Mouse (Mus musculus): ENCODE data around the gene Ctbp2.

Gene Ctbp2

DNA sequence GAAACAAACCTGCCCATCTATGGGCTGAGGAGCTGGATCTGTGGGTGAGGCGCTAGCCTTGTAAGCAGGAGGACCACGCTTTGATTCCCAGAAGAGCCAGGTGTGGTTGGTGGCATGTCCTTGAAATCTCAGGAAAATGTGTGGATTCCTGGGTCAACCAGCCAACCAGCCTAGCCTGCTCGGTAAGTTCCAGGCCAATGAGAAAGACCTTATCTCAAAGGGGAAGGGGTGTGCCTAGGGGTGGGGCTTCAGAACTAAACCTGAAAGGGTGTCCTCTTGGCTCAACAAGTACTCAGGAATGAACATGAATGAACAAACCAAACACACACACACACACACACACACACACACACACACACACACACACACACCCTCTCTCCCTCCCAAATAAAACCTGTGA lies 82.4 kb downstream of the Ctbp2 start:
- no peak for DNase-seq (ENCODE audit: low spot score in 2 of 2)

DNA sequence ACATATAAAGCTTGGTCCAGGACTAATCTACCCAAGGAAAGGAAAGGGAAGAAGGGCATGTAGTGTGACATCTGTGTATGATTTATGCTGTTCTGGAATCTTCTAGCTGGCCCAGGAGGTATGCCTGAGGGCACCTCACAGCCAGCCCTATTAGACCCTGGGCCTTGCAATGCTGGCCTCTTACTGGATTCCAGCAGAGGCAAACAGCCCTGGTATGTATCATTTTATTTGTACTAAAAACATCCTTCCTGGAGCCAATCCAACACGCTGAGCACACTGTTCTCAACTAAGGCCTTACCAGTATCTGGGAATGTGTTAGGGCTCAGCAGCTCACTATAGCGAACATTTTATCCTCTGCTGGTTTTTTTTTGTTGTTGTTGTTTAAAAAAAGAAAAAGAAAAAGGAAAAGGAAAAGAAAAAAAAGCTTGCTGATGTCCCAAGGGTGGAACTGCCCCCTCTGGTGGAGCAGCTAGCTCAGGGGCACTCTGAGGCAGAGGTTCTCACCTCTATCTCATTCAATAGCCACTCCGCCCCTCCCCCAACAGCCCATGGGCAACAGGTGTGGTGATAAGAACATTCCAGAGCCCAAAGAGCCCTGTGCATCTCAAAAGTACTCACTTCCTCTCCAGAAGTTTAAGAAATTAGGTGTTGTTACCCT lies 83.3 kb downstream of the Ctbp2 start:
- DNase-seq (ENCODE audit: low spot score in 2 of 2) = no peak

- DNase-seq (ENCODE audit: low spot score in 2 of 2) = no peak
Measured at GRCm38 (mm10) chr7:133039556-133040255, 84.4 kb downstream of the Ctbp2 start.

- DNase-seq (ENCODE audit: low spot score in 2 of 2) = no peak
Measured at GRCm38 (mm10) chr7:133037618-133038017, 86.5 kb downstream of the Ctbp2 start.

DNA sequence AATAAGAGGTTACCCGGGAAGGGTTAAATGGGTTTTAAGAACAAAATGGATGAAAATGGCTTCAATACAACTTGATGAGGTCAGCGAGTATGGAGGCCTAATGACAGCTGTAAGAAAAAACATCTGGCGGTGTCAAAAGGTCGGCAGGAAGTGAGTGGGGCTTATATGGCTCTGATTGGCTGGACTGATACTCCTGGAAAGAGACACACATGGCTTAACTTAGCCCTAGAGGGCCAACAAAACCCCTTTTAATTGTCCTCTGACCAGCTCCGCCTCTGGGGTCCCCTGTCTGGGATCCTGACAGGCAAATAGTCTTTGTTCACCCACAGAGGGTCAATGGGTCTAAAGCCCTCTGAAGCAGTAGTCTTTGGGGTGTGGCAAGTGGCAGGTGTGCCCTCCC lies 86.9 kb downstream of the Ctbp2 start:
- DNase-seq (ENCODE audit: low spot score in 2 of 2) = no peak

DNA sequence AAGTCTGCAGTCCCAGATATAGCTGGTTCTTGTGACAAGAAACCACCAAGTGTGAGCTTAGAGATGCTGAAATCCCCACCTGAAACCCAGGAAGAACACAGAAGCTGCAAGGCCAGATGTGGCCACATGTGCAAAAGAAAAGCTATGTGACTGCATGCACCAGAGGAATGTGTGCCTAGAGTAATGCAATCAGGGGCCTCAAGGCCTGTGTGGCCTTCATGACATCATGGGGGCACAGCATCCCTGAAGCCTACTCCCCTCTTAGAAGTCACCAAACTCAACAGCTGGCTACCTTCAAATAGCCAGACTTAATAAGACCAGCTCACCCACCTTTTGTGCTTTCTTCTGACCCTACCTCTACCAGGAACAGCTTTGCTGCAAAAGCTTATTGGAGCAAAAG lies 88.3 kb downstream of the Ctbp2 start:
- DNase-seq (ENCODE audit: low spot score in 2 of 2) = no peak

DNA sequence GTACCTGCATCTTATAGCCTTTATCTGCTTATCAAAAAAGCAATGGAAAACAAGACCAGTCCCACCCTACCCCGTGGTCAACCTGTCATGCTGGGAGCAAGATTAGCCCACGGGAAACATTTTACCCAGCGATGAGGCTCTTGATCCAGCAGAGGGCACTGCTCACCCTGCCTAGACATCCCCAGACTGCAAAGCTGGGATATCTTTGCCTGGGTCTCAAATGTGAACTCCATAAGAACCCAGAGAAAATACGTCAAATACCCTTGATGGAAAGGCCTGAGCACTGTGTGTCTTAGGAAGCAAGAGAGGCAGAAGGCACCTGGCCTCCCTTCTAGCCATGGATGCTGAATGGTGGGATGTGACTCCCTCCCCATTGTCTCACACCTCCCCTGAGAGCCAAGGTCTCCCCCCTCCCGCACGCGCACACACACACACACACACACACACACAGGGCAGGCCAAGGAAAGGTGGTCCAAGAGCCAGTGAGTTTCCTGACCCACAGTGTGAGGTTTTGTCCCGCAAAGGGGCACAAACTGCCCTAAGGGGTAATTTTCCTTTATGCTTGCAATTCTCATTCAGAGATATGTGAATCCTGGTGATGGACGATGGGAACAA lies 91.5 kb downstream of the Ctbp2 start:
- no peak for DNase-seq (ENCODE audit: low spot score in 2 of 2)

DNA sequence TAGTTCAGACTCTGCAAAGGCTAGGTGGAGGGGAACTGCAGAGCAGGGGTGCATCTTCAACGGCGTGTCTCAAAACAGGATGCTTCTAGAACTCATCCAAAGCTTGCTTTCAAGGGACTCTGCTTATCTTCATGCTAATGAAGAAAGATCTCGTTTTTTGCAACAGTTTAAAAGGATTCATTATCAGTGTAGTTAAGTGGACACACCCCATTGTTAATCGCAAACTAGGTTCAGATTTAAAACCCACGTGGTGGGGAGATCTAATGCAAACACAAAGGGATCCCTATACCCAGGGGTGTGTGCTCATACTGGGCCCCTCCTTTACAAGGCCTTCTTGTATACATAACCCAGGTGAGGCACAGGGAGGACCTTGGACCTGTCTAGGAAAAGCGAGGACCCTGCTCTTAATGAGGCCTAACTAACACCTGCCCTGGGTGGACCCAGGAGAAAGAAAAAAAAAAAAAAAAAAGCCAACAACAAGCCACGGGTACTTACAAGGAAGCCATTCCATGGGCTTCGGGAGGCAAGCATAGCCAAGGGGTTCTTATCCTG lies 94.6 kb downstream of the Ctbp2 start:
- DNase-seq (ENCODE audit: low spot score in 2 of 2) = no peak

DNA sequence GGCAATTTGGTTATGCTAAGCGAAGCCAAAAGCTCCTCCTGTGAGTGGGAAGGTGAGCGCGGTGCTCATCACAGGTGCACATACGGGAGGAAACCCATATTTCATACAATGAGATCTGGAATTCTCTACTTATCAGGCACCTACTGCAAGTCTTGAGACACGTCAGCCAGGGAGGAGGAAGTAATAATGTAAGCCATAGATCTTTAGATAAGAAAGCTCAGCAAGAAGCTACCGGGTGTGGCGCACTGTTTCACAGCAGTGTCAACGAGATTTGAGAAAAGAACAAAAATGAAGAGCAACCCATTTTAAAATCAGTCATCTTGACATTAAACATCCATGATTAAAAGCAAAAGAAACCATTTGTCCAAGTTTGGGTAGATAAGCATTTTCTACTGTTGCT lies 95.2 kb downstream of the Ctbp2 start:
- no peak for DNase-seq (ENCODE audit: low spot score in 2 of 2)

GRCm38 (mm10) chr7:133027930-133028329 lies 96.2 kb downstream of the Ctbp2 start:
- DNase-seq (ENCODE audit: low spot score in 2 of 2) = no peak

GRCm38 (mm10) chr7:133024694-133025093 lies 99.5 kb downstream of the Ctbp2 start:
- DNase-seq (ENCODE audit: low spot score in 2 of 2) = no peak

DNA sequence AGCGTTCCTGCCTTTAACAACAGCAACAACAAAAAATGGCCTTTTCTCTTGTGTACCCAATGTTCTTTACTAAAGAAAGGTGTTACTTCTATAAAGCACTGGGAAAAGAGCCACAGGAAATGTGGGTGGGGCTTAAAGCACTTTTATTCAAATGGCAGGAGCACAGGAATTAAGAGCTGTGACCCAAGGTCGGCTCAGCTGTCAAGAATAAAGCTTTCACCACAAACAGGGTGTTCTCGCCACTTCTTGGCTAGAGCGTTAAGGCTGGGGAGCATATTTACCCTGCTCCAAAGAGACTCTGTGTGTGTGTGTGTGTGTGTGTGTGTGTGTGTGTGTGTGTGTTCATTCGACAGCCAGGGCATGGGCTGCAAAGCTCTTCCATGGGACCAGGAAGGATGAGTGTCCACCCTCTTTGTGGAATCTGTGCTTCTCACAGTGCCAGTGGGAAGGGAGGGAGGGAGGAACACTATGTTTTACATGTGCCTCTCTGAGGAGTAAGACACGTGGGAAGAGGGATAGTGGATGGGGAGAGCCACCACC lies 104.6 kb downstream of the Ctbp2 start:
- no peak for DNase-seq (ENCODE audit: low spot score in 2 of 2)

GRCm38 (mm10) chr7:133018961-133019360 lies 105.2 kb downstream of the Ctbp2 start:
- DNase-seq (ENCODE audit: low spot score in 2 of 2) = no peak

DNA sequence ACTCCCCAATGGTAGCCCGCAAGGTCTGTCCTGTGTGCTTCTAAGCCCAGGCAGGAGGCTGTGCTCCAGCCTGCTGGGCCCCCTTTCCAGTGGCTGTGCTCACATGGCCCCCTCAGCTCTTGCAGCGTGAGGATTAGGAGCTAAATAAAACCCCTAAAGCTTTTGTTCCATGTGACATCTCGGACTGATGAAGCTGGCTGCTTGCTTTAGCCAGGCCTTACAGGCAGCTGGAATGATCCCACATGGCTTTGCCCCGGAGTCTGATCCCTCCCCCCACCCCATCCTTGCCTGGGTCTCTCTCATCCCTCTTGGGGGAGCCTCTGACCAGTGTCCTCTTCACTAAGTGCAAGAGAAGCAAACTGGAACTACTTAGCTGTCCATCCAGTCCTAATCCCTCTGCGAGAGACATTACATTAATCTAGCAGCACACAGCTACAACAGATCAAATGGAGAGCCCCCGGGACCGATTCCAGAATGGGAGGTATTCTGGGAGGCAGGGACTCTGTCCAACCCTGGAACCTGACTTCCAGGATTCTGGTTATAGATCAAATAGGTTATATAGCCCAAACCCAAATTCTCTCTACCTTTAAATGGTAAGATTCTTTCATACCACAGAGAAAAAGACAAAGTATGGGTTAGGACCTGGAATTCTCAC lies 108.6 kb downstream of the Ctbp2 start:
- no peak for DNase-seq (ENCODE audit: low spot score in 2 of 2)

- no peak for DNase-seq (ENCODE audit: low spot score in 2 of 2)
Measured at GRCm38 (mm10) chr7:133014631-133015030, 109.5 kb downstream of the Ctbp2 start.

- DNase-seq (ENCODE audit: low spot score in 2 of 2) = no peak
Measured at GRCm38 (mm10) chr7:133013923-133014322, 110.2 kb downstream of the Ctbp2 start.

GRCm38 (mm10) chr7:133012637-133013366 lies 111.4 kb downstream of the Ctbp2 start:
- no peak for DNase-seq (ENCODE audit: low spot score in 2 of 2)

DNA sequence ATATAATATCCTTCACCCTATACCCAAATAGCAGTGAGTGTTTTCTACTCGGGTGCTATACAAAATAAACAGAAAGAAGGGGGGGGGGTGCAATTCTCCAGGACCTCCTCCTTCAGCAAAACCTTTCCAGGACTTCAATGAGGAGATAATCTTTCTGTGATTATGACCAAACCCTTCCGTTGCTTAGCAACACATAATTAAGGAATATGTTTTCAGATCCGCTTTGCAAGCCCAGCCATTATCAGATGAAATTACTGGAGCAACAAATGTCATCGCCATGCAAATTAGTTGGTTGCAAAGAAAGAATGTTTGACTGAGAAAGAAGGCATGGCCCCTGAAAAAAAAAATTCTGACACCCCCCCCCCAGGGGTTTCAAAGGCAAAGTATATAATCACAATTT lies 112.5 kb downstream of the Ctbp2 start:
- DNase-seq (ENCODE audit: low spot score in 2 of 2) = no peak

DNA sequence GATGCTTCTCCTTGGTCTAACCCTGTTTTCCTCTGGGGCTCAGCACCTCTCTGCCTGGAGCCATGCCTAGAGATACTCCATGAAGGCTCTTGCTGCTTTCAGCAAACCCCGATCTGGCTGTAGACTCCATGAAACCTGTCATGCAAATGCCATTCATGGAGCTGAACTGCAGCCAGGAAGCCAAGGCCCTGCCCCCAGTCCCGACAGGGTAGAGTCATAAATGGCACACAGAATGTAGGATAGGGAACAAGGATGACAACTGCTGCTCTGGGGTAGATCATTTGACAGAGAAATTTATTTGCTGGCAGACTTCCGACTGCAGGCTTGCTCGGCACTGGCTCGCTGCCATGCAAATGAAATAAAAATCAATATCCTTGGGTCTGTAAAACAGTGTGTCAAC lies 113.0 kb downstream of the Ctbp2 start:
- DNase-seq (ENCODE audit: low spot score in 2 of 2) = no peak

- DNase-seq (ENCODE audit: low spot score in 2 of 2) = no peak
Measured at GRCm38 (mm10) chr7:133010477-133010876, 113.7 kb downstream of the Ctbp2 start.

GRCm38 (mm10) chr7:133009676-133010075 lies 114.5 kb downstream of the Ctbp2 start:
- no peak for DNase-seq (ENCODE audit: low spot score in 2 of 2)

Measured in spleen, postnatal 36 days (tissue).